Mouse (Mus musculus) thymus, postnatal 10 days (tissue): Measurements from ENCODE around the gene Dcbld2.
"Not testable (repeated sequence)": the region's sequence is repeated elsewhere in the genome, so short reads cannot be mapped to it uniquely, and the experiment has no call there.

Experiments used
- DNase-seq, 2 experiments: peaks; one replicate each; pipeline ENCODE4 v3.0.0; 2021; ENCODE audit warnings: low spot score in 2 of 2

The Dcbld2 gene

DNA sequence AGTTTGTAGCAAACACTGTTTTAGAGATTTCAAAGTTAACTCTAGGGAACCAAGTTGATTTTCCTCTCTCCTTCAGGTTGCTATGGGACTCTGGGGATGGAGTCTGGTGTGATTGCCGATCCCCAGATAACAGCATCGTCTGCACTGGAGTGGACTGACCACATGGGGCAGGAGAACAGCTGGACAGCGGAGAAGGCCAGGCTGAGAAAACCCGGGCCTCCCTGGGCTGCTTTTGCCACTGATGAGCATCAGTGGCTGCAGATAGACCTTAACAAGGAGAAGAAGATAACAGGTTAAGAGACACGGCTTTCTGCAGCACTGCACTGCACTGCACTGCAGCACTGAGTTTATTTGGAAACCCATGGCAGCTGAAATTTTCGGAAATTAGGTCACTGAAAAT lies 42.4 kb downstream of the Dcbld2 start:
- no peak for DNase-seq

DNA sequence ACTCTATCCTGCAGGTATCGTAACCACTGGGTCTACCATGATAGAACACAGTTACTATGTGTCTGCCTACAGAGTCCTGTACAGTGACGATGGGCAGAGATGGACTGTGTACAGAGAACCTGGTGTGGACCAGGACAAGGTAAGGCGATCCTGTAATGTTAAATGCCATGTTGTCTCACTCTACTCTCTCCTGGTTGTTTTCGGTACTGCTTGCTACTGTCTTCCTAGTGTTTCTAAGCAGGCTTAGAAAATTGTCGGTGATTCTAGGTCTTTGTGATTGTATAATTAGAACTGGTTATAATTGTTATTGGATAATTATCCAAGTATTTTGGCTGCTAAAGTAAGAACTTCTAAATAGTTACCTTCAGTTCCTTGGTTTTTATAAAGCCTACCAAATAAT lies 43.4 kb downstream of the Dcbld2 start:
- DNase-seq = no peak

- DNase-seq = no peak
Measured at GRCm38 (mm10) chr16:58453138-58453537, 44.9 kb downstream of the Dcbld2 start.

DNA sequence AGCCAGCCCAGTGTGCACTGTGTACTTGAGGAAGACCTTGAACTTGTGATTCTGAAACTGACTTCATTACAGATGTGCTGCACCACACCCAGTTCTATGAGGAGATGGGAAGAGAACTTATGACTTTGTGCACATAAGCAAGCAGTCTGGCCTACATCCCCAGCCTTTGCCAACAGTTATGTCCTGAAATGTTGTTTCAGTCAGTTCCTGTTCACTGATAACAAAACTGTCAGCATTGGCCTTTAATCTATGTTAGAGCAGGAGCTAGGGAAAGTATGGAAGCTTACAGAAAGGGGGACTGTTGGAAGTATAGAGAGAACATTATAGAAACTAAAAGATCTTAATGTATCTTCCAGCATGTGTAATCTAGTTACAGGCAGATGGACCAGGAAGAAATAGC lies 45.6 kb downstream of the Dcbld2 start:
- DNase-seq = no peak

GRCm38 (mm10) chr16:58454617-58455016 lies 46.4 kb downstream of the Dcbld2 start:
- peak; percentile 10 to 53 for DNase-seq

DNA sequence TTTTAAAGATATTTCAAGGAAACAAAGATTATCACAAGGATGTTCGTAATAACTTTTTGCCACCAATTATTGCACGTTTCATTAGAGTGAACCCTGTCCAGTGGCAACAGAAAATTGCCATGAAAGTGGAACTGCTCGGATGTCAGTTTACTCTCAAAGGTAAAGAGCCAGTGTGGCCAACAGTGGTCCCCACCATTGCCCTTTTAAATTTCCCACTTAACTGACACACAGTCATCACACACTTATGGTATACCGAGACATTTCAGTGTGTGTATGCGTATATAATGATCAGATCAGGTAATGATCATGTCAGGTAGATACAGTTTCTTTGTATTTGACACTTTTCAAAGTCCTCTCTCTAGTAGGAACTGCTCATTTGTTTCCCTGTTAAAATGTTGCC lies 46.9 kb downstream of the Dcbld2 start:
- no peak for DNase-seq

GRCm38 (mm10) chr16:58456445-58456844 lies 48.2 kb downstream of the Dcbld2 start:
- no peak for DNase-seq

DNA sequence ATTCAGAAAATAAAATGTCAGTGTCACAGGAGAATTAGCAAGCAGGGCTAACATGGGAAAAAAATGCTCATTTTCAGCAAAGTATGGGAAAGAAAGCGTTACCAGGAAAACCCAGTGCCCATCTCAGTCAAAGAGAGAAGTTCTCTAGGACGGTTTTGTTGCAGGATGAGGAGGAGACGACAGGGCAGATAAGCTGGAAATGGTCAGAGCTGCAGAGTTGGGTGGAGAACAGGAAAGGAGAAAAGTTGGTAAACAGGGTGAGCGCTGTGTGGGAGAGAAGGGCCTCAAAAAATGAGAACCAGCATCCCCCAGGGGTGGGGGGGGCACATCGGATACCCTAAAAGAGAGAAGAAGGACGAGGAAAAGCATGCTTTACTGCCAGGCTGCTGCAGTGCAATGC lies 48.7 kb downstream of the Dcbld2 start:
- no peak for DNase-seq

DNA sequence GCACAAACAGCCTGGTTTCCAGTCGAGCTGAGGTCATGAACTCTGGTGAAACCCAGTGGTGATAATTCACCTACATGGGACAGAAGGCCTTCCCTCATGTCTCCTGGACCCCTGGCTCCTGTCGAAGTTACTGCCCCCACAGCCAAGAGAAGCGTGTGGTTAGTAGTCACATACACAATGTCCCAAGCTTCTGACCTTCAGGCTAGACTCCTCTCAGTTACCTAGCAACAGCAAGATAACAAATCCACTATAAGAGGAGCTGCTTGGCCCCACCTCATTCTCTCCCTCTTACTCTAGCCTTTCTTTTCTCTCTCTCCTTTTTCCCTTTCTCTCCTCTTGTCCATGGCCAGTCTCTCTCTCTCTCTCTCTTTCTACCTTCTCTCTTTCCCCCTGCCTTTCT lies 51.7 kb downstream of the Dcbld2 start:
- DNase-seq = not testable (repeated sequence)

- no peak for DNase-seq
Measured at GRCm38 (mm10) chr16:58460386-58460785, 52.1 kb downstream of the Dcbld2 start.

DNA sequence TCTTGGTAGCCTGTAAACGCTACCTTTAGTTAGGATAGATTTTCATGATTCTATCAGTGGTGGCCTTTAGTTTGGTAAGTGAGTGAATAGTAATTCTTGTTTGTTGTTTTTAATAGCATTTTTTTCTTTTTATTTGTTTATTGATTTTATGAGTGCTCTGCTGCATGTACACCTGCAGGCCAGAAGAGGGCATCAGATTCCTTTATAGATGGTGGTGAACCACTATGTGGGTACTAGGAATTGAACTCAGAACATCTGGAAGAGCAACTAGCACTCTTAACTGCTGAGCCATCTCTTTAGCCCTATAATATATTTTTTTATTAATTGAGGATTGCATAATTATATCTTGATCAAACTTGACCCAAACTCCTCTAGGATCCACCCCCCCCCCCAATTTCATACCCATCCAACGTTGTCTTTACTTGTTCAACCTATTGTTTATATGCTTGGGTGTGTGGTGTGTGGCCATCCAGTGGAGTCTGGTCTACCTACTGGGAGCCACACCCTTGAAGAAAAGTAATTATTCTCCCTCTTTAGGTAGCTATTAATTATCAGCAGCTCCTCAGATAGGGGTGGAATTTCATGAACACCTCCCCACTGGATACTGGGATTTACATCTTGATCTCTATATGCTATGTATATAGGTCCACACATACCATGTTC lies 53.7 kb downstream of the Dcbld2 start:
- DNase-seq = no peak

DNA sequence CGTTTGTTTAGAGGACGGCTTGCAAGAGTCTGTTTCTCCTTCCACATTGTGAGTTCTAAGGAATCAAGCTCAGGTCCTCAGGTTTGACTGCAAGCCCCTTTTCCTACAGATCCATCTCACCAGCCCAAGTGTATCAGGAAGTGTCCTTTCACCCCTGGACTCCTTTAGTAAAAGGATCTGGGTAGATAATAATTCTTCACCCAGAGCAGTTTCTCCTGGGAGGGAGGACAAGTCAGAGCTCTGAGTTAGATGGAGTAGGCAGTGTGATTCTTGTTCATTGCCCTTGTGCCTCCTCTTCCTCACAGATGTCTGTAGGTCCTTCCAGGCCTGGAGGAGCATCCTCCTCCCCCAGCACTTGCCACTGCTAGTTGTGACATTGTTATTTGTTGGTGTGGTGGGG lies 54.3 kb downstream of the Dcbld2 start:
- no peak for DNase-seq

- DNase-seq = no peak
Measured at GRCm38 (mm10) chr16:58464051-58464450, 55.8 kb downstream of the Dcbld2 start.

DNA sequence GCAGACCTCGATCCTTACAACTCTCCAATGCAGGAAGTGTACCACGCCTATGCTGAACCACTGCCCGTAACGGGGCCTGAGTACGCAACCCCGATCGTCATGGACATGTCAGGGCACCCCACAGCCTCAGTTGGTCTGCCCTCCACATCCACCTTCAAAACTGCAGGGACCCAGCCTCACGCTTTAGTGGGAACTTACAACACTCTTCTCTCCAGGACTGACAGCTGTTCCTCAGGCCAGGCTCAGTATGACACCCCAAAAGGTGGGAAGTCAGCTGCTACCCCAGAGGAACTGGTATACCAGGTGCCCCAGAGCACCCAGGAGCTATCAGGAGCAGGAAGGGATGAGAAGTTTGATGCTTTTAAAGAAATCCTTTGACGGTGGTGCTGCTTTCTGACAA lies 57.2 kb downstream of the Dcbld2 start:
- no peak for DNase-seq

GRCm38 (mm10) chr16:58470061-58470460 lies 61.8 kb downstream of the Dcbld2 start:
- no peak for DNase-seq

- no peak for DNase-seq
Measured at GRCm38 (mm10) chr16:58470841-58471240, 62.6 kb downstream of the Dcbld2 start.

GRCm38 (mm10) chr16:58474875-58475274 lies 66.6 kb downstream of the Dcbld2 start:
- no peak for DNase-seq

DNA sequence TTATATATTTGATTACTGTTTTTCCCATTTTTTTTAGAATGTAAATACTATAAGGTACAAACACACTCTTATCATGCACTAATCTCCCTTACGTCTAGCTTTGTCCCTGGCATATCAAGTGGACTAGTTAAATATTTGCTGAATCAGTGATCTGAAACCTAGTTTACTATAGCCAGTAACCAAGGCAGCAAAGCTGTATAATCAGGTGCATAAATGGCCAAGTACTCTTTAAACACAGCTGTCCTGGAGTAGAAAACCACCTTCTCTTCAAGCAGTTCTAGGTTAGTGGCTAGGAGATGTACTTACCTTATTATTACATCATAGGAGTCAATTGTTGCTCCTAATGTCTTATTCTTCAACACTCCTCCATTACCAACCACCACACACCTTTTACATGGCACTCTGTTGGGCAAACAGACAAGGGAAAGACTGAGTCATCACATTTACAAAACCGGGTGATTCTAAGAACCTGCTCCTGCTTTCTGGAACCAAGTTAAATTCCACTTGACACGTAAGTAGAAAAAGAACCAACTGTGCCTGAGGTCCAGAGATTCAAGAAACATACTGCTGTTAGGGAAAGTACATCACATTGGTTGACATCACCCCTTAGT lies 67.4 kb downstream of the Dcbld2 start:
- DNase-seq = no peak

GRCm38 (mm10) chr16:58476363-58476762 lies 68.1 kb downstream of the Dcbld2 start:
- DNase-seq = no peak

GRCm38 (mm10) chr16:58479898-58480448 lies 71.7 kb downstream of the Dcbld2 start:
- DNase-seq = no peak

GRCm38 (mm10) chr16:58481219-58481905 lies 73.1 kb downstream of the Dcbld2 start:
- no peak for DNase-seq

- no peak for DNase-seq
Measured at GRCm38 (mm10) chr16:58481906-58482270, 73.6 kb downstream of the Dcbld2 start.

DNA sequence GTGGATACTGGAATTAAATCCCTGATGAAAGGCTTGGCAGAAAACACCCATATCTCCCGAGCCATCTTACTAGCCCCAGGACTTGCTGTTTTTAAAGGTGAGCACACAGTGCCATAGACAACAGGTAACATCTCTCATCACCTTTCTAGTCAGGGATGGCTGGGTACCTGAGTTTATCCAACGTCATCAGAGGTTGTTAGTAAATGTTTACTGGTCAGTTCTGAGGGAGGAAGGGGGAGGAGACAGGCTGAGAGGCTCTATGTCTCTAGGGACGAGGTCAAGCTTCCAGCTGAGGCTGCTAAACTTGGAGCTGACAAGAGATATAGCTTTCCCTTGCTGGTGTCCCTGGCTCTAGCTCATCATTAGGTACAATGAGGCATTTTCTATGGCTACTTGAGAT lies 74.1 kb downstream of the Dcbld2 start:
- DNase-seq = no peak
